Mouse (Mus musculus): ENCODE results near the gene Inca1.

- TF ChIP-seq CTCF (IDR thresholded peaks at IDR 0.05; ENCODE audit: control insufficient read depth, insufficient read depth, insufficient read length) (no peak), USF1 (IDR thresholded peaks at IDR 0.05; ENCODE audit: low read depth) (no peak), MYOG (IDR thresholded peaks at IDR 0.05; ENCODE audit: control insufficient read depth, extremely low read depth, insufficient read length) (no peak), MAX (IDR thresholded peaks at IDR 0.05) (no peak), MYOD1 (IDR thresholded peaks at IDR 0.05; ENCODE audit: control insufficient read depth, insufficient read length, low read depth) (no peak), CEBPB (IDR thresholded peaks at IDR 0.05; ENCODE audit: low read depth) (no peak)
These were observed at the start of gene Inca1, which contains the start of gene Kif1c for GRCm38 (mm10) chr11:70699722-70700556.

Measured in C2C12 (cell line).